ENCODE assay signal across 14 mouse cellular contexts in genomic region chr5:75917231-75917630, GRCm38 (mm10).
"Had no signal": no experiment of that assay in that cellular context is flagged by ENCODE, and none has a peak within 500 bp of the region (broad histone marks: within the 10 kb centered on the region; RNA-seq: fewer than 3 reads in every experiment).

No protein-coding gene starts in this region.

- H3K27ac ChIP-seq: left cerebral cortex, adult 2 months; limb, embryonic 10.5 days; liver, embryonic 15.5 days; midbrain, embryonic 15.5 days; neural tube, embryonic 12.5 days had no signal

- ATAC-seq: midbrain, embryonic 15.5 days had no signal

- H3K27me3 ChIP-seq: liver, embryonic 15.5 days; midbrain, embryonic 15.5 days; neural tube, embryonic 12.5 days had no signal

- DNase-seq: kidney, adult 8-10 months; kidney, postnatal 14 days; lung, embryonic 14.5 days; lung, postnatal 36 days; right cerebral cortex, postnatal 4 days; spleen, adult 18-20 months; thymus, adult 18-20 months; thymus, postnatal 14 days had no signal

- H3K36me3 ChIP-seq: limb, embryonic 10.5 days; liver, embryonic 15.5 days; midbrain, embryonic 15.5 days; neural tube, embryonic 12.5 days had no signal

- H3K9me3 ChIP-seq: limb, embryonic 10.5 days; liver, embryonic 15.5 days; midbrain, embryonic 15.5 days; neural tube, embryonic 12.5 days had no signal

- H3K4me1 ChIP-seq: liver, embryonic 15.5 days; midbrain, embryonic 15.5 days; neural tube, embryonic 12.5 days had no signal

- H3K4me2 ChIP-seq: liver, embryonic 11.5 days; liver, embryonic 15.5 days; lung, embryonic 14.5 days; midbrain, embryonic 15.5 days; neural tube, embryonic 12.5 days had no signal

- H3K4me3 ChIP-seq: left cerebral cortex, adult 2 months; limb, embryonic 10.5 days; liver, embryonic 15.5 days; midbrain, embryonic 15.5 days; neural tube, embryonic 12.5 days had no signal

- H3K9ac ChIP-seq: liver, embryonic 15.5 days; lung, embryonic 14.5 days; midbrain, embryonic 15.5 days; neural tube, embryonic 12.5 days had no signal
